Mouse (Mus musculus) left cerebral cortex, postnatal 36 days (tissue): ENCODE measurements around the gene F7. TPM values are rescaled to one million over a fixed set of nuclear protein-coding genes. Genes with fewer than 3 reads are reported as not detected.
"Not testable (repeated sequence)": the region's sequence is repeated elsewhere in the genome, so short reads cannot be mapped to it uniquely, and the experiment has no call there.

ENCODE experiments used
- DNase-seq, 2 experiments: peaks; one replicate each; pipeline ENCODE4 v3.0.0; 2021 to 2022; ENCODE audit warnings: low spot score in 2 of 2, mixed read lengths in 1 of 2
- intact Hi-C: fragments of 180-260 bp; cut with DNase I; formaldehyde crosslinking; loops from one replicate; pipeline ENCODE4 v1.15.1; 2025
- total RNA-seq, 2 experiments: library from RNA; stranded (reverse); gene quantifications; 2 replicates each; pipeline ENCODE4 v1.2.3; 2021

The F7 gene
- total RNA-seq, 2 experiments from 2014 or later = not detected

GRCm38 (mm10) chr8:13019560-13019959 lies 6.3 kb upstream of the F7 start:
- DNase-seq = no peak
- intact Hi-C loops = loop anchor here (5.0 kb wide), 1 partner anchor 58 kb away; no protein-coding TSS in a partner anchor

- intact Hi-C loops = no loop called here
- DNase-seq = peak; percentile 50 to 61
These were observed 4.0 kb upstream of the F7 start for GRCm38 (mm10) chr8:13021830-13022229.

GRCm38 (mm10) chr8:13027615-13028014 lies 1.8 kb downstream of the F7 start:
- no peak for DNase-seq
- intact Hi-C loops = no loop called here

DNA sequence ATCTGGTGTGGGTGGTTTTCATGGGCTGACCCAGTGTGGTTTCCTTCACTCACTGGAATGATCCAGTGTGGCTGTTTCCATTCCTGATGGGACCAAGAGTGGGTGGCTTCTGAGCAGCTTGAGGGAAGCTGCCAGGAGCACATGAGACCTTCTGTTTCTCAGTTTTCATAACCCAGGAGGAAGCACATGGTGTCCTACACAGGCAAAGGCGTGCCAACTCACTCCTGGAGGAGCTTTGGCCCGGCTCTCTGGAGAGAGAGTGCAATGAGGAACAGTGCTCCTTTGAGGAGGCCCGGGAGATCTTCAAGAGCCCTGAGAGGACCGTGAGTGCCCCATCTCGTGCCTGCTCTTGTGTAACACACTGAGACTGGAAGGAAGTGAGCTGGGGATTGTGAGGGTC lies 2.6 kb downstream of the F7 start:
- intact Hi-C loops = no loop called here
- peak; percentile 74 to 82 for DNase-seq

- intact Hi-C loops = no loop called here
- peak; percentile 21 to 31 for DNase-seq
These were observed 10.5 kb downstream of the F7 start for GRCm38 (mm10) chr8:13036346-13036812.

DNA sequence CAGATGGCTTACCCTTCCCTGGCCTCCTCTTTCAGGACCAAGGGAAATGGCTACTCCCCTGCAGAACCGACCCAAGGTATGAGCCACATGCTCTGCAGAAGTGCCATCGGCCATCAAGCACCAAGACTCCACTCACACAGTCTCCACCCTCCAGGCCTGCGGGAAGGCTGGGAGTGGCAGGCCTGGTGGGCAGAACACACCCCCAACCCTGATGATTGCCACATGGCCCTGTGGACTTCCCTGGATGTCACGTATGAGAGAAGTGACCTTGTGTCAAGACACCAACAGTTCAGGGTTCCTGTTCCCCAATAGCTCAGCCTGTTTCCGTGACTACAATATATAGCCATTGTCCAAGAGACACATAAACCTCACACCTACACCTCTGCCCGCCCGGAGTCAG lies 11.2 kb downstream of the F7 start, which contains the start of gene F10:
TSS of gene F10 (plus strand) at position 294 of the 400 bp plus-strand sequence.
- intact Hi-C loops = no loop called here
- no peak for DNase-seq

- intact Hi-C loops = no loop called here
- DNase-seq = no peak
These were observed 11.7 kb downstream of the F7 start for GRCm38 (mm10) chr8:13037569-13037968.

DNA sequence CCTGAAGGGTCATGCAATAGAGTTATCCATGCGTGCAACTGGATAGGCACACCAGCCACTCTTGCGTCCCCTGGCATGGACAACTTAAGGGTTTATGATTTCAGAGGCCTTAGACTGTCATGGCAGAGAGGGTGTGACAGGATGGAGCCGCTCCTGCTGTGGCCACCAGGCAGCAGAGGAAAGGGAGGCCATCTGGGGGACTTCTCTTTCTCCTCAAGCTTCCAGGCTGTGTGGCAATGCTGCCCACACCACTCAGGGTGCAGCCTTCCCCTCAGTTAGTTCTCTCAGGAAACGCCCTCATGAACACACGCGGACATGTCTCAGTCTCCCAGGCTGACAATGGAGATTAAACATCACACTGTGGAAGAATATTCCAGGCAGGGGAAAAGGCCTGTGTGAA lies 13.2 kb downstream of the F7 start:
- intact Hi-C loops = no loop called here
- no peak for DNase-seq

GRCm38 (mm10) chr8:13041459-13041858 lies 15.6 kb downstream of the F7 start:
- intact Hi-C loops = no loop called here
- DNase-seq = no peak

- no peak for DNase-seq
- intact Hi-C loops = no loop called here
These were observed 21.8 kb downstream of the F7 start for GRCm38 (mm10) chr8:13047652-13048051.

DNA sequence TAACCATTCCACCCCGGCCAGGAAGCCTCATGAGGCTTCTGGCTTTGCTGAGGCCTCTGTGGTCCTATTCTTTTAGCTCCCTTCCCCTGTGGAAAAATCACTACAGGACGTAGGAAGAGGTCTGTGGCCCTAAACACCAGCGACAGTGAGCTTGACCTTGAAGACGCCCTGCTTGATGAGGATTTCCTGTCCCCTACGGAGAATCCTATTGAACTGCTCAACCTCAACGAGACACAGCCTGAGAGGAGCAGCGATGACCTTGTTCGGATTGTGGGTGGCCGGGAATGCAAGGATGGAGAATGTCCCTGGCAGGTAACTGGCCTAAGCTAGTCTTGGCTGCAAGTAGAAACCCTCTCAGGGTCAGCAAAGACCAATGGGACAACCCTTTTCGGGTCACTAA lies 24.7 kb downstream of the F7 start:
- no peak for DNase-seq
- intact Hi-C loops = no loop called here

DNA sequence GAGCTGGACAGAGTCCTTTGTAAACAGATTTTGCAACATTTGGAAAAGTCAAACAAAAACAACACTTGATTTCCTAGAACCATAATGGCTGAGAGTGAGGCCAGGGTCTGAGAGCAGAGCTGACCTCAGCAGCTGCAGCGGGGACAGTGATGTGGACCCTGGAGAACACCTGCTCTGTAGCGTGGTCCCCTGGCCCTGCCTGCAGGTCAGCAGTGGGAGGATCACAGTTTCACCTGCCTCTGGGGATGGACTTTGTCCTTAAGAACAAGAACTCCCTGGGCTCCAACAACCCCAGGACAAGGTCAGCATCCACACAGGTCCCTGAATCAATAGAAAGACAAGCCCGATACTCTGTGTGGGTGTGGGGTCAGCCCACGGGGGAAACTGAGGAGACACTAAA lies 31.5 kb downstream of the F7 start:
- intact Hi-C loops = no loop called here
- no peak for DNase-seq

DNA sequence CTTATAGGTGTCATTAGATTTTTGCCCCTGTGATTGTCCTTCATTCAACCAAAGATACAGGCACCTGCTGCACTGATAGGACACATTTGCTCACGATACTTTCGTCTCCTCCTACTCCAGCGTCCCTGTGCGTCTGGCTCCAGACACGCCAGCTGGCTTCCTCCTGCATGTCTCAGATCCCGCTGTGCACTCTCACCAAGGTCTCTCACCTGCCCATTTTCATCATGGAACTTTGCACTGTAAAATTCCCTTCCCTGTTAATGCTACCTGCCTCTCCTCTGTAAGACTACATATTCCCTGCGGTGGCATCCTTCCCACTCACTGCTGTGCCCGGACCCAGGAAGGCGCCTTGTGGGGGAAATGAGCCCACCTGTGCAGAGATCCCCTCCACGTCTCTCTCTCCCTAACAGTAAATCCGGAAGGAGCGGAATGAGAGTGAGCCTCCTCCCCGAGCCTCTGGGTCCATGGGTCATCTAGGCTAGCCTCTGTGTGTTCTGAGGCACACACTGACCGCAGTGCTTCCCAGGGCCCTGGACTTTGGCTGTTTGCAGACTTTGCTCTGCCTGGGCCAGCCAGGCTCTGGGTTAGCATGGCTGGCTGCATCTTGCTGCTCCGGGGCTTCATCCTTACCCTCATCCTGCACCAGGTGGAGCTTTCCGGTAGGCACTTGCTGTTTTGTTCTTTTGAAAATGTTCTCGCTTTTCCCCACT lies 34.8 kb downstream of the F7 start, which contains the start of gene Proz:
TSS of gene Proz (plus strand) at position 474 of the 710 bp plus-strand sequence.
- no peak for DNase-seq
- intact Hi-C loops = no loop called here

DNA sequence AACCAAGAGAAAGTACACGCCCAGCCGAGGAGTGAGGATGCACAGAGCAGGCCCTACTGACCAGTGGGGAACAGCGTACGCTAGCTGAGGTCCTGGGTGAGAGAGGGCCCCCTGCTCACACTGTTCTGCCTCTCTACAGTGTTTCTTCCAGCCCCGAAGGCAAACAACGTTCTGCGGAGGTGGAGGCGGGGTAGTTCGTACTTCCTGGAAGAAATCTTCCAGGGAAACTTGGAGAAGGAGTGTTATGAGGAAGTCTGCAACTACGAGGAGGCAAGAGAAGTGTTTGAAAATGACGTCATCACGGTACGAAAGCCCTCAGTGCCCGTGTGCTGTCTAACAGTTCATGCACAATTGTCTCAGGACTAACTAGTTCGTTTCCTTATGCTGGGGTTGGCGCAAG lies 37.3 kb downstream of the F7 start:
- intact Hi-C loops = no loop called here
- no peak for DNase-seq

GRCm38 (mm10) chr8:13073255-13073654 lies 47.4 kb downstream of the F7 start:
- DNase-seq = no peak
- intact Hi-C loops = no loop called here

GRCm38 (mm10) chr8:13075044-13075443 lies 49.2 kb downstream of the F7 start:
- intact Hi-C loops = loop anchor here (5.0 kb wide), 1 partner anchor 58 kb away; no protein-coding TSS in a partner anchor
- DNase-seq = no peak

- intact Hi-C loops = loop anchor here (5.0 kb wide), 1 partner anchor 58 kb away; no protein-coding TSS in a partner anchor
- DNase-seq = not testable (repeated sequence)
These were observed 49.7 kb downstream of the F7 start for GRCm38 (mm10) chr8:13075579-13075978.

- DNase-seq = no peak
- intact Hi-C loops = loop anchor here (5.0 kb wide), 1 partner anchor 60 kb away; no protein-coding TSS in a partner anchor
These were observed 51.7 kb downstream of the F7 start for GRCm38 (mm10) chr8:13077542-13077941.
